Mouse (Mus musculus) liver, adult (tissue): ENCODE results near the gene Tmem216.

Source experiments
- GATA4 ChIP-seq: IDR thresholded peaks from 2 replicates; pipeline ENCODE4 v1.6.1; 2014; ENCODE audit warnings: mild to moderate bottlenecking, low read length; ENCODE audit not compliant: insufficient replicate concordance

The Tmem216 gene

GRCm38 (mm10) chr19:10583550-10584146 lies 27.6 kb upstream of the Tmem216 start:
- TF ChIP-seq GATA4, result no peak

- TF ChIP-seq GATA4, result no peak
These were observed 25.9 kb upstream of the Tmem216 start for GRCm38 (mm10) chr19:10581984-10582383.

- TF ChIP-seq GATA4, result no peak
These were observed 24.7 kb upstream of the Tmem216 start for GRCm38 (mm10) chr19:10580761-10581160.

GRCm38 (mm10) chr19:10580102-10580501 lies 24.1 kb upstream of the Tmem216 start:
- no peak for TF ChIP-seq GATA4

- TF ChIP-seq GATA4, result peak; percentile 72
These were observed 20.9 kb upstream of the Tmem216 start, which contains the start of the genes Cyb561a3 and Tmem138 for GRCm38 (mm10) chr19:10576690-10577561. Cyb561a3 (plus strand) TSS chr19:10577172. Tmem138 (minus strand) TSS chr19:10577362.

GRCm38 (mm10) chr19:10569627-10570026 lies 13.6 kb upstream of the Tmem216 start:
- no peak for TF ChIP-seq GATA4

- TF ChIP-seq GATA4, result no peak; the same call in 1 of the 2 replicates
These were observed 9.2 kb upstream of the Tmem216 start for GRCm38 (mm10) chr19:10565217-10565616.

GRCm38 (mm10) chr19:10564278-10564677 lies 8.2 kb upstream of the Tmem216 start:
- no peak for TF ChIP-seq GATA4

GRCm38 (mm10) chr19:10562351-10562750 lies 6.3 kb upstream of the Tmem216 start:
- TF ChIP-seq GATA4, result no peak

- peak; percentile 72; the same call in 1 of the 2 replicates for TF ChIP-seq GATA4
These were observed 5.7 kb upstream of the Tmem216 start for GRCm38 (mm10) chr19:10561558-10562314.

- no peak for TF ChIP-seq GATA4
These were observed 4.1 kb upstream of the Tmem216 start for GRCm38 (mm10) chr19:10560108-10560507.

- TF ChIP-seq GATA4, result no peak
These were observed 1.4 kb upstream of the Tmem216 start for GRCm38 (mm10) chr19:10557430-10557829.

- no peak for TF ChIP-seq GATA4
These were observed 963 bp upstream of the Tmem216 start for GRCm38 (mm10) chr19:10557001-10557400.

GRCm38 (mm10) chr19:10539454-10539853 lies 16.6 kb downstream of the Tmem216 start:
- TF ChIP-seq GATA4, result no peak

- no peak for TF ChIP-seq GATA4
These were observed 26.0 kb downstream of the Tmem216 start for GRCm38 (mm10) chr19:10530082-10530481.
